Mouse (Mus musculus): ENCODE results near the gene Fam117a.

DNA sequence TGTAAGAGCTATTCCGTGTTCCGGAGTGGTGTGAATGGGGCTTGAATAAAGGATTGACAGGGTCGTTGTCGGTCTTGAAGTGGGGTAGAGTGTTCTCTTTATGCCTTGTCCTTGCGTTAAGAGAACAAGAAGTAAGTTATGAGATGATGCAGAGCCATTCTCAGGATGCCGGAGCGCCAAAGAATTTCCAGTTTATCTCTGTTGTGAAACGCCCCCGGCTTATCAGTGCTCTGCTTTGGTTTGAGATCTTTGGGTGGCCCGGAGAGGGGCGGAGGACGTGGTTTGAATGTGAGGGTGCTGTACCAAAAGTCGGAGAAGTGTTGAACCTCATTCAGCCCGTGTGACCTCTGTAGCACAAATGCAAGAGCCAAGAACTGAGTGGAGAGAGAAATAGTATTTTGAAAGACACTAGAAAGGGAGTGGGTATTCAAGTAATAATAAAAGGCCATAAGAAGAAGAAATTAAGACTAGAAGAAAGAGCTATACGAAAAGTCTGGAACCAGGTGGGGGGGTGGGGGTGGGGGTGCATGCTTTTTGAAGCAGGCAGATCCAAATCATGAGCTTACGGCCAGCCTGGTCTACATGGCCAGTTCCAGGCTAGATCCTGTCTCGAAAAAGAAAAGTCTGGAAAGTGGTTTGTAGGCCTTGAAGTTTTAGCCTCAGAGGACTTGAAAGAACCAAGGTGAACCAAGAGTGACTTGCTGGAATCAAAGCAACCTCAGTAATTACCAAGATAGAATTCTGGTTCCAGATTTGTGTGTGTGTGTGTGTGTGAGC, 26.0 kb upstream of the Fam117a start:
- TF ChIP-seq CHD2 (IDR thresholded peaks at IDR 0.05; ENCODE audit: low read depth, low read length) = no peak
- no peak for TF ChIP-seq MAFK (IDR thresholded peaks at IDR 0.05; ENCODE audit: insufficient read depth, low read depth, low read length)
- no peak for TF ChIP-seq ZNF384 (IDR thresholded peaks at IDR 0.05; ENCODE audit: low read depth, low read length)

Measured in ES-E14 (cell line).